Mouse (Mus musculus) B cell, adult 67 days (primary cell): ENCODE measurements around the gene Igfl3. TPM values are rescaled to one million over a fixed set of nuclear protein-coding genes. Genes with fewer than 3 reads are reported as not detected.

ENCODE experiments used
- total RNA-seq, 2 experiments: library from RNA; stranded (reverse); gene quantifications; 4 replicates each; pipeline ENCODE4 v1.2.4; 2023

Gene Igfl3
- total RNA-seq, result not detected

GRCm38 (mm10) chr7:18176194-18176593, at the start of gene Igfl3:
Gene Igfl3 (plus strand): TSS chr7:18176494.

Other genes starting within 250 kb of the Igfl3 start
- gene Ceacam11, start 204.4 kb upstream of the Igfl3 start, total RNA-seq, result not detected
- gene Ceacam13, start 166.6 kb upstream of the Igfl3 start, total RNA-seq, result not detected
- gene Ceacam12, start 110.6 kb upstream of the Igfl3 start, total RNA-seq, result not detected
- not detected for gene Mill1, start 68.9 kb downstream of the Igfl3 start, total RNA-seq
- gene Psg18, start 178.5 kb downstream of the Igfl3 start, total RNA-seq, result not detected